Mouse (Mus musculus) adrenal gland, postnatal 14 days (tissue): ENCODE results near the gene Fbxo22. TPM values are rescaled to one million over a fixed set of nuclear protein-coding genes. Genes with fewer than 3 reads are reported as not detected.
"Not testable (repeated sequence)": the region's sequence is repeated elsewhere in the genome, so short reads cannot be mapped to it uniquely, and the experiment has no call there.

Experiments used
- DNase-seq: peaks from one replicate; pipeline ENCODE4 v3.0.0; 2021; ENCODE audit warnings: mixed read lengths
- total RNA-seq: library from RNA; stranded (reverse); gene quantifications from 2 replicates; pipeline ENCODE4 v1.2.3, GENCODE M21; 2021

The Fbxo22 gene
- total RNA-seq, 1 experiment from 2014 or later, result 27.5 TPM

DNA sequence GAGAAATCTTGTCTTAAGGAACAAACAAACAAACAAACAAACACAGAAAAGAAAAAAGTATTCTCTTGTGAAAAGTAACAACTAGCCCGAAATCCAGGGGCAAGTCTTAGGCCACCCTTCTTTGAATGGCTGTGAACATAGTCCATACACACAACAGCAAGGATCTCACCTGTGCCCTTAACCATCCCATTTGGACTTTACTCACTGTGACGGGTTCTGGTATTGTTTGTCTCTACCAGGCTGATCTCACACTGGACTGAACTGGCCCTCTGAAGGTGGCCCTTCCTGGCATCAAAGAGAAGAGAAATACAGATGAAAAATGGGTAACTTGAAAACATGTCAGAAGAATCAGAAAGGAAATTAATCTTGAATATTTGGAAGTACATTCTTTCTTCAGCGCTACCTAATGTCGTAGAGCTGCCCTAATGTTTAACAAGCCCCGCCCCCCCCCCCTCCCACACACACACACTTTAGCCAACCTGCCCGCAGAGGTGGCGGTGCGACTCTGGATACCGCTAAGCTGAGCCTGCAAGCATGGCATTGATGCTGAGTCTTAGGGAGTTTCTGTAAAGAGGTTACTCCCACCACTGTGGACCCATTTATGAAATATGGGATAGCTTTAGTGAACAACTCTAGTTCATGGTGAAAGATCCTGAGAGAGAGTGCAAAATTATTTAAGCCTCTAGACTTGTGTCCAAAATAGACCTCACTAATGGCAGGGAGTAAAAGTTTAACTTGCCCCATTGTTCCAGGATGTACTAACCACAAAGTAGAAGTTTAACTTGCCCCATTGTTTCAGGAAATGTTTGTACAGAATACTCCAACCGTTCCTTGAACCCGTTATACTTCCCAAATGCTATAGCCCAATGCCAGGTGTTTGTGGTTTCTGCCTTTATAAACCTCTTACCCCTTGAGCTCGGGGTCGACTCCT lies 27.8 kb downstream of the Fbxo22 start:
- DNase-seq, result no peak

DNA sequence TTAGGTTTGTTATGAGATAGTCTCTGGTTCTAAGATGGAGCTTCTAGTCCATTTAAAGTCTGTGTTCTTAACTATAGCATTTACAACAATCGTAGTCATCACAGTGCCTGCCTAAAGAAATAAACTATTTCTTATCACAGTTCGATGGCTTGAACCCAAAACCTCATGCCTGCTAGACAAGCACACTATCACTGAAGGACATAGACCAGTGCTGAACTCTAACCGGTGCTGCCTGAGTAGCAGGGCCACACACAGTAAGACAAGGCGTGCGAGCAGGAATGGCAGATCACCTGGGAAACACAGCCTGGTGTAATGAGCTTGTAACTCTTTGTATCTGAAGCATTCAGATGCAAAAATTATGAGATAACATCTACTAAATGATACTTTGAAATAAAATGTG lies 32.1 kb downstream of the Fbxo22 start:
- DNase-seq, result no peak

DNA sequence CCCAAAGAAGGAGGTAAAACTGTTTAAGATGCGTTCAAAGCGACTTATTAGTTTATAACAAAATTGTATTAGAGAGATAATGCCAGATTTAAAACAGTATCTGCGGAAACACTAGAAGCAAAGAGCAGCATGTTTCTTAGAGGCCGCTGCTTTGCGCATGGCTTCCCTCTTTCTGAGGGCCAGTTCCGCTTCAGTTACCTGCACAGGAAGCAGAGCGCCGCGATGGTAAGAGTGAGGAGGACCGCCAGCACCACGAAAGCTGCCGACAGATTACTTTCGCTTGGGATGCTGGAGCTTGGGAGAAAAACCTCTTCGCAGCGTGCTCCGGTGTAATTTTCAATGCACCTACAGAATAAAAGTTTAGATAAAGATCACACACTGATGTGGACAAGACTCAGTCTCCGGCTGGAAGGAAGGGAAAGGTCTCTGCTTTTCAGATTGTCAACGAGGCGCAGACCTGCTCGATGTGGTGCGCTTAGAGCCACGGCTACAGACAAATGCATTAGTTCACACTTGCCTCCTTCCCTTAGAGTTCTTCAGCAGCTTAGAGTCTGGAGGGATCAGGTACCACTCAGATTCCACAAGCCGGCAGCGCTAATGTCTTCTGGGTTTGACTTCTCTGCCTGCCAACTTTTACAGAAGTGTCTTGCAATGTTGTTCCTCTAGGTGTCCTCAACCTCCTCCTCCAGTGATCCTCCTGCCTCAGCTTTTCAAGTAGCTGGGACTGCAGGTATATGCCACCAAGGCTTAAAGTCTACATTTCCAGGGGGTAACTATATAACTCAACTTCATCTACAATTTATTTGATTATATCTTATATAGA lies 33.3 kb downstream of the Fbxo22 start:
- no peak for DNase-seq

DNA sequence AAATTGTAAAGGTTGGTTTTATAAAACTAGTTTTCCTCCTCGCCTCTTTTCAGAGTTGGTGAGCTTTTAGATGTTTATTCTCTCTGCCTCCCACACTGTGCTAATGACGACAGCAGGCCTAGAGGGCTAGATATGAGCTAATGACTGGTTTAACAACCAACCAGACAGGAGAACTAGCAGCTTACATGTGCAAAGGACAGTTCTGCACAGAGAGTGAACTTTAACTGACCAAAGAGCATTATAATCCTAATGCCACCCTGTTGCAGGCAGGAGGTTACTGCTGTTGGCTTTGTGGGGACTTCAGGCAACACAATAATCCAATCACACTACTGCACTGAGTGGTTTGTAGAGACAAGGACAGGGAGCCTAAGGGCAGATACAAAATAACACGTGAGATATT lies 34.6 kb downstream of the Fbxo22 start:
- no peak for DNase-seq

DNA sequence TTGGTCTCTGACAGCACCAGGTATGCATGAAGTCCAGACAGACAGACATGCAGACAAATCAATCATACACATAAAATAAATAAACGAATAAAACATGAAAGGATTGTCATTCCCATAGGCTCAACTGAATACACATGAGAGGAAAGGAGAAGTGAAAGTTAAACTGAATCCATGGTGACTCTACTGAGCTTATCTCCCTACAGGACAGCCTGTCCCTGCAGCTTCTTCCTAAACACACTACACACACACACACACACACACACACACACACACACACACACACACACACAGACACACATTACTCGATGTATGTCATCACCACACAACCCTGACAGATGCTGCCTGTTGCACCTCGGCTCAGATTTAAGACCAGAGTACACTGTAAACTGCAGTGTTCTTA lies 35.4 kb downstream of the Fbxo22 start:
- no peak for DNase-seq

DNA sequence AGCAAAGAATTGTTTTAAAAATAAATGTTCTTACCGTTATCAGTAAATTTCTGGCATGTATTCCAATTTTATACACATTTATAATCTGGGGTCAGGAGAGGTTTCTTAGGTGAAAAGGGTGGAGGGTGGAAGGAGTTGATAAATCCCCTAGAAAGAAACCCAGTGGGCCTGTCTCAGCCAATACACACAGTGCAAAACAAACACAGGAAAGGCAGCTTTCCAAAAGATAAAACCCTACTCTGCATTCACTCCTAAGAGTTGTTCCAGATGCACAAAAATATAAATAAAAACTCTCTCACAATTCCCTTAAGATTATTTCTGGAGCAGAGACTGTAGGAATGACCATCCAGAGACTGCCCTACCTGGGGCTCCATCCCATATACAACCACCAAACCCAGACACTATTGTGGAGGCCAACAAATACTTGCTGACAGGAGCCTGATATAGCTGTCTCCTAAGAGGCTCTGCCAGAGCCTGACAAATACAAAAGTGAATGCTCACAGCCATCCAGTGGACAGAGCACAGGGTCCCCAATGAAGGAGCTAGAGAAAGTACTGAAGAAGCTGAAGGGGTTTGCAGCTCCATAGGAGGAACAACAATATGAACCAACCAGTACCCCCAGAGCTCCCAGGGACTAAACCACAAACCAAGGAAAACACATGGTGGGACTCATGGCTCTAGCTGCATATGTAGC lies 36.5 kb downstream of the Fbxo22 start:
- not testable (repeated sequence) for DNase-seq

DNA sequence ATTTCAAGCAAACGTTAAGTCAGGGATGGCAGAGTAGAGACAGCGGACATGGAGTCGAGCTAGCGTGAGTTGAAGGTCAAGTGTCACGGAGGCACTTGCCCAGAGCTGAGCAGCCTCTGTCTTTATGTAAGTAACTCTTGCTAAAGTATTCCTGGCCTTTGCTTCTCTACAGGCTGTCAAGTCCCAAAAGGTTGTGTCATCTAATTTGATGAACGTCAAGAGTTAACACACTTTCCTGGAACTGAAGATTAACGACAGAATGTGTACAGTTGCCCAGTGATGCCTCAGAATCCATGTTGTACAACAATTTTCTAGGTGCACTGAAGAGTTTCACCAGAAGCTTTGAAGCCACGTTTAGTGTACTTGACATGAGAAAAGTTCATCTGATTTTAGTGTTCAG lies 37.7 kb downstream of the Fbxo22 start:
- no peak for DNase-seq

DNA sequence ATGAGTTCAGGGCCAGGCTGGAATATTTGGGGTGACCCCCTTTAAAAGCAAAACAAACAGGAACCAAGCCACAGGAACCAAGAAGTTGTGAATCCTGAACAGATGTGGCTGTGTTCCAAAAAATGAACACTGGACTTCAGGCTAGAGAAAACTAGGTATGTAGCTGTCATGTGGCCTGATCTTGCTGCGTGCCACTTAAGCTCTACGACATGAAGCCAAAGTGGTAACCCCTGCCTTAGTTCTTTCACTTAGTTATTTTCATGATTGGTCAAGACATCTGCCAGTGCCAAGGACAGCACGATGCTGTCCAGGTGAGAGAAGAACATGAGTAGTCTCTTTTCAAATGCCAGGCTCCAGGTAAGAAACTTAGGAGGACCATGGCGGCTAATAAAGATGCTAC lies 38.2 kb downstream of the Fbxo22 start:
- DNase-seq, result no peak

DNA sequence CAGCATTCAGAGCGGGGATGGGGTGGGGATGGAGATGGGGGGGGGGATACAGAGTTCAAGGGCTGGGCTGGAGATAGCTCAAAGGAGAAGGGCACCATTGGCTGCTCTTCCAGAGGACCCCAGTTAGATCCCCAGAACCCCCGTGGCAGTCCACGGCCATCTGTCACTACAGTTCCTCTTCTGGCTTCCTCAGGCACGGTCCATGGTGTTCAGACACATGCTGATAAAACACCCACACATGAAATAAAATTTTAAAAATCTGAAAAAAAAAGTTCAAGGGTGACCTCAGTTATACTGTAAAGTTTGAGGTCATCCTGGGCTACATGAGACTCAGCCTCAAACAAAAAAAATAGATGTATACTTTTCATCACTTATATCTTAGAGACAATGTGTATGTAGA lies 39.7 kb downstream of the Fbxo22 start:
- no peak for DNase-seq

DNA sequence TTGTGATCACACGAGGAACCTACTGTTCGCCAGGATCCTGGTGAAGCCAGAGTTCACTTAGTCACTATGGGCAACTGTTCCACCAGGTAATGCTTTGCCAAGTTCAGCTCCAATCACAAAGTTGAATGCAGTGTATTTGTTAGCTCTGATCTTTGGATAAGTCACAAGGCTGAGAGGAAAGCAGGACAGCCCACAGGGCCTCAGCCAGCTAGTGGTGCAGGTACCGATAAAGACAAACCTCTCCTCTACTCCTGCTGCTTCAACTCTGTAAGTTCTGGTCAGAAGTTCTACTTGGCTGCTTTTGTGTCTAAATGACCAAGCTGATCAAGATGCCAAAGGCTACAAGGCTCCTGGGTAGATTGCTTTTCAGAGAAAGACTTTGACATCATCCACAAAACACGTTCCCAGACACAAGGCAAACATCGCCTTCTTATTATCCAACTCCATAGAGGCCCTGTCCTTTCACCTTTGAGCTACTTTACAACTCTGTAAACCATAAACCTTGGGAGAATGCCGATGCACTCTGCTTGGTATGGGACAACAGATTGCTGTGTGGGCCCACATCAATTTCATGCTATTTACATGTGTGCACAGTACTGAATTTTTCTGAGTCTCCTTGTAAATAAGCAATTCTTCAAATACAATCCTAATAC lies 42.0 kb downstream of the Fbxo22 start:
- no peak for DNase-seq

DNA sequence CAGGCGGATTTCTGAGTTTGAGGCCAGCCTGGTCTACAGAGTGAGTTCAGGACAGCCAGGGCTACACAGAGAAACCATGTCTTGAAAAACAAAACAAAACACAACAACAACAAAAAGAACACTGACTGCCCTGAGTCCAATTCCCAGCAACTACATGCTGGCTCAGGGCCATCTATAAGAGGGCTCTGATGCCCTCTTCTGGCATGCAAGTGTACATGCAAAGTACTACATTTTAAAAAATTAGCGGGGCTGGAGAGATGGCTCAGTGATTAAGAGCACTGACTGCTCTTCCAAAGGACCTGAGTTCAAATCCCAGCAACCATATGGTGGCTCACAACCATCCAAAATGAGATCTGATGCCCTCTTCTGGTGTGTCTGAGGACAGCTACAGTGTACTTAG lies 43.4 kb downstream of the Fbxo22 start:
- DNase-seq, result peak; percentile 30

DNA sequence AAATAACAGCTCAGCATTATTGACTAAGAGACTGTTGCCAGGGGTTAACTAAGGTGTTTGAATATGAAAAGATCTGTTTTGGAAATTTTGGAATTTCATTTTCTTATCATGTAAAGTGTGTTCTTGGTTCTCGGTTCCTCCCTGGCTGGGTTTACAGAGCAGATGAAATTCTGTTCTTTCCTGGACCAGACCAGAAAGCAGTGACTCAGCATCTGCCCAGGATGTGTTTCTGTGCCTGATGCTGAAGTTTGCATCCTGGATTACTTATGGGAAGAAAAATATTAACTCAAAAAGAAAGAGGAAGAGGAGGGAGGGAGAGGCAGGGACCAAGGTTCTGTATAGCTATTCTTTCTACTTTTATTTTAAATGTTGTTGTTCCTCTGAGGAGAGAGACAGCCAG lies 45.1 kb downstream of the Fbxo22 start:
- DNase-seq, result no peak

DNA sequence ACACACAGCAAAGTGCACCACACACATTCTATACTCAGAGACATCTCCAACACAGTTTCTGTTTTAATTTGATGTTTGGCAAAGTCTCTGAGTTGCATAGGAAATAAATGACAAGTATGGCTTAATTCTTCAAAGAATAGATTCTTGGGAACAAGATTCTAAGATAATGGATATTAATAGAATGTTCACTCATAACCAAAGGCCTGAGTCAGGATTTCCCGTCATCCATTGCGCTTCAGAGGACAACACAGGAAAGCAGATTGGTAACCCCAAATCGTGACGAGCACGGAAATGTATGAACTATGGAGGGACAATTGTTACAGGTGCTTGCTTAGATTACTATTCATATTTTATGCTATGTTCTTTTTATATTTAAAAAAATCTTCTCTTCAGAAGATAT lies 46.3 kb downstream of the Fbxo22 start:
- DNase-seq, result no peak

DNA sequence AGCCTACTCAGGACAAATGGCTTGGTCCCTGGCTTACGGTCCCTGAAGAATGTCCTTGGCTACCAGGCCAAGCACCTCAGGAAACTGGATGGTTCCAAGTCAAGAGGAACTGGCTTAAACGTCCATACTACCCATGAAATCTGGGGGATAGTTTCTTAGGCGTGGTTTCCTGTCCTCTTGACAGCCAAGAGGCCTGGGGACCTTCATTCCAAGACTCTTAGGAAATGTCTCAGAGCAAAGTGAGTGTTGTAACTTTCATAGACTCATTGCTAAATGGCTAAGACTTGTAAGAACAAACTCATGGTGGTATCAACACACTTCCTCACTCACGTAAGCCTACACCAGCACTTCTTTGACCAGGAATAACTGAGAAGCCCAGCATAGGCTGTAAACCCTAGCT lies 46.9 kb downstream of the Fbxo22 start:
- DNase-seq, result peak; percentile 19

DNA sequence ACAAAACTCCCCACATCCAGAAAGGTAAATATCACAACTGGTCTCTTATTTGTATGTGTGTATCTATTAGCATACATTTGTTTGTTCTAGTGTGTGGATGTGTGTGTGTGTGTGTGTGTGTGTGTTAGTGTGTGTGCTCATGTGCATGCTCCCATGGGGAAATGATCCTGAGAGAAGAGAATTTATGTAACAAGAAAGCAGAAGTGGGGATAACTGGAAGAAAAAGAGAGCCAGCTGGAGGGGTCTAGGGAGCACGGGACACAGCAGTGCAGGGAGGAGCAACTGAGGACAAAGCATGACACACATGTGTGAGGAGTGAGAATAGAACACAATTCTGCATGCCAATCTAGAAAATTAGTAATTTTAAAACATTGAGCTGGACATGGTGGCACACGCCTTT lies 48.4 kb downstream of the Fbxo22 start:
- DNase-seq, result no peak

DNA sequence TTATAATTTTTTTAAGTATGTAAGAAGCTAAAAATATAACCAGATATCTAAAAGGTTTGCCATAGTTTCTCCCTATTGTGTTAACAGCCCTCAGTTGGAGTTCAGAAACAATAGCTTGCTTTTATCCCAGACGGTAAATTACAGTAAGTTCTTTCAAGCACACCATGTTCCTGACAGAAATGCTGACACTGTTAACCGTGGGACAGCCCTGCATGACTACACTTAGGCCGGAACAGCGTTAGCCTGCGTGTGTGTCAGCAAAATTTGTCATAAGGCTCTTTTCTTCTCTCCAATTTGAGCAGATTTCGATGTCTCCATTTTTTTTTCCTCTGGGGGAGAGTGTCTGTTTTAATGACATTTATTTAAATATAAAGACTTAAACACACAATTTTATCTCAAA lies 51.0 kb downstream of the Fbxo22 start:
- no peak for DNase-seq

DNA sequence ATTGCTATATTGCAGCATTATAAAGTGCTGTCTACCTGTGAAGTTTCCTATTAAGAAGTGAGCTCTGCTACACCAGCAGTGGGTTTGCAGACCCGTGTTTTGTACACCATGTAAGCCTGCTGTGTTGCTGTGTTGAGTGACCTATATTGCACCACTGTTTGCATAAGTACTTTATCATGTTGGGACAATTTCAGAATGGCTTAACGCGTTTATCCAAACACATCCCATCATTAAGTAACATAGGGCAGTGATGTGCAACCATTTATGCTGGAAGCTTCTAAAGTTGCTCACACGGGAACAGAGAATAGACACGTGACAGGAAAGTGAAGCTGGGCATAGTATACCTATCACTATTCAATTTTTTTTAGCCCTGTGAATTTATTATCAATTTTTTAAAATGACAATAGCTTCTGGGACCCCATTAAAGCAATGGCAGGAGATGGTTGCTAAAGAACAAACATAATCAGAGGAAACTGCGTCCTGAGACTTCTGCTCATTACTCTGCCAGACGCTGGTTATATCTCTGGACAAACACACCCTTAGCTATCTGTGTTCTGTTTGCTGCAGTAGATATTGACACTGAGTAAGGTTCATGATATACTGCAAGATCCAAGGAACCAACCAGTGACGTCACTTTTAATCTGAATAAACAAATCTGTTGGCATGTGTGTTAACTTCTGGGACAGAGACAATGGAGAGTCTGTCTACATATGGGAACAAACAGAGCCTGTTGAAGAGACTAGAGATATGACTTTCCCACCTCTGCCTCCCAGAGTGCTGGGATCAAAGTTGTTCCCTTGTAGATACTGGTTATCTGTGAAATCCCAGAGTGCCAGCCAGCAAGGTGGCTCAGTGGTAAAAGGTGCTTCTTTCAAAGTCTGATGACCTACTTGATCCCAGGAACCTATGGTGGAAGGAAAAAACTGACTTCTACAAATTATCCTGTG lies 55.9 kb downstream of the Fbxo22 start:
- no peak for DNase-seq

DNA sequence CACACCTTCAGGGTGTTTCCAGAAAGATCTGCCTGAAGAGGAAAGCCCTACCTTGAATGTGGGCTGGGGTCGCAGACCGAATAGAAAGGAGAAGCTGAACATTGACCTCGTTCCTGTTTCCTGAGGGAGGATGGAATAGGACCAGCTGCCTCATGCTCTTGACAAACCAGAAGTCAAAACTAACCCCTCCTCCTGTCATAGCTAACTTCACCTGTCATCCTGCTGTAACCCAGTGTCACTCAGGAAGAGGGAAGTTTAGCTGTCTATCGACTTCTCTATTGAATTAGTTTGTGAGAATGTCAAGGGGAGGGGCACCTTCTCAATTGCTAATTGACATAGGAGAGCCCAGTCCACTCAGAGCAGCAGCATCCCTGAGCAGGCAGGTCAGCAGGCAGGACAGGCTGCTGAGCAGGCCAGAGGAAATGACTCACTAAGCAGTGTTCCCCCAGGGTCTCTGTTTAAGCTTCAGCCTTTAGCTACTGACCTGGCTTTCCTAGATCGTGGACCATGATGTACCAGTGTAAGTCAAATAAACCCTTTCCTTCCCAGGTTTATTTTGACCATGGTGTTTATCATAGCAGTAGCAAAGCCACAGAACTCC lies 63.3 kb downstream of the Fbxo22 start:
- no peak for DNase-seq

DNA sequence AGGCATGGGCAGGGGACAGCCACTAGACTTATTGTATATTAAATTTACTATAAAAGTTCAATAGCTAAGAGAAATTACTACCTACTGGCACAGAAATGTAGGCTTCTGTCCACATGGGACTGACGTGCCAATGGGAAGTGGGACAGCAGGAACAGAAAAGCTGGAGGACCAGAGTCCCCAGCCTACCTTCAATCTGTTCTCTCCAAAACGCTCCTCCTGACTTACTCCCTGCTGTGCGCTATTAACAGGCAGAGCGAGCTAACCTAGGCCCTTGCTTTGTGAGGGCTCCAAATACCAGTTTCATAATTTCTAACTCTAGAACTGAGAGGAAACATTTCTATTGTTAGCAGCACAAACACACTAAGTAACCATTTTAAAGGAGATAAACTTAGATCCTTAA lies 65.2 kb downstream of the Fbxo22 start:
- no peak for DNase-seq
